Mouse (Mus musculus) kidney, postnatal 14 days (tissue): ENCODE measurements at regions not wholly inside any gene's neighbourhood (a gene's known extent, or its start where the extent isn't known, plus 50 kb on each side); places are given as distances from the start of the nearest gene placed in this dataset.
"Not testable (repeated sequence)": the region's sequence is repeated elsewhere in the genome, so short reads cannot be mapped to it uniquely, and the experiment has no call there.

Source experiments
- DNase-seq: peaks from one replicate; pipeline ENCODE4 v3.0.0; 2022; ENCODE audit warnings: mixed read lengths

- no peak for DNase-seq
Observed at GRCm38 (mm10) chr2:85280580-85280979, 58.5 kb downstream of the Olfr987 start.

- no peak for DNase-seq
Observed at GRCm38 (mm10) chr2:85278128-85278527, 61.0 kb downstream of the Olfr987 start.

- DNase-seq, result no peak
Observed at GRCm38 (mm10) chr2:85277433-85277832, 61.7 kb downstream of the Olfr987 start.

GRCm38 (mm10) chr2:85266813-85267212 is 69.8 kb upstream of the Lrrc55 start:
- not testable (repeated sequence) for DNase-seq

- DNase-seq, result no peak
Observed at GRCm38 (mm10) chr2:85265667-85266066, 68.7 kb upstream of the Lrrc55 start.

GRCm38 (mm10) chr2:85265037-85265524 is 68.1 kb upstream of the Lrrc55 start:
- no peak for DNase-seq

- DNase-seq, result no peak
Observed at GRCm38 (mm10) chr2:85257356-85257755, 60.4 kb upstream of the Lrrc55 start.

- DNase-seq, result no peak
Observed at GRCm38 (mm10) chr2:85255610-85256009, 58.6 kb upstream of the Lrrc55 start.

GRCm38 (mm10) chr2:85252343-85253285 is 55.6 kb upstream of the Lrrc55 start:
- DNase-seq, result peak; percentile 39

- peak; percentile 57 for DNase-seq
Observed at GRCm38 (mm10) chr2:85250026-85250560, 53.1 kb upstream of the Lrrc55 start.
